Mouse (Mus musculus): ENCODE results near the gene Stk25.

The Stk25 gene

DNA sequence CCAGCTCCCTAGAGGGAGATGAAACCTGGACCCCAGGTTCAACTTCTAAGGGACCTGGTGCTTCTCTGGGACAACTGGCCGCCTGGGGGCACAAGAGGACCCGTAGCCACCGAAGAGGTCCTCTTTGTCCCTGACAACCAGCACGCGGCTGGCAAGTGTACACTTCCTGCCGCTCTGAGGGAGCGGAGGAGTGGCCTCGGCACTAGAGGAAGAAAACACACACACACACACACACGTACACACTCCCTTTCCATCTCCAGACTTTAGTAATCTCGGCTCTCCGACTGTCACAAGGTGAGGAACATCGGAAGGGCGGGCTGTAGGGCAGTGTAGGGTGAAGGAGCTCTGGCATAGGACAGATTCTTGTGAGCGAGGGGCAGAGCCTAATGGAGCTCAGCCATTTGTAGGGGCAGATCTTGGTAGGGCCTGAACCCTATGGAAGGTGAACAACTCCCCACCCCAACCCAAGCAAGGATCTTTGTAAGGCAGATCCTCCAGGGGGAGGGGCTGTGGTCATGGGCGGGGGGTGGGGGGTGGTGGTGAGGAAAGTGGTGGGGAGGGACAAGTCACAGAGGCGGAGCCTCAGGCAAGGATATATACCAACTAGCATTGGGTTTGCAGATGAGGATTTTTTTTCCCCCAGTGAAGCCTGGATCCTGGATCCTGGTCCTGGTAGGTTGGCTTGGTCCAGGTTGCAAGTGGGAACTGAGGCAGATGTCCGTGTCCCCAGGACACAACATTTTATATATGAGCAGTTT is 10.5 kb upstream of the Stk25 start:
- peak; percentile 57 for DNase-seq

DNA sequence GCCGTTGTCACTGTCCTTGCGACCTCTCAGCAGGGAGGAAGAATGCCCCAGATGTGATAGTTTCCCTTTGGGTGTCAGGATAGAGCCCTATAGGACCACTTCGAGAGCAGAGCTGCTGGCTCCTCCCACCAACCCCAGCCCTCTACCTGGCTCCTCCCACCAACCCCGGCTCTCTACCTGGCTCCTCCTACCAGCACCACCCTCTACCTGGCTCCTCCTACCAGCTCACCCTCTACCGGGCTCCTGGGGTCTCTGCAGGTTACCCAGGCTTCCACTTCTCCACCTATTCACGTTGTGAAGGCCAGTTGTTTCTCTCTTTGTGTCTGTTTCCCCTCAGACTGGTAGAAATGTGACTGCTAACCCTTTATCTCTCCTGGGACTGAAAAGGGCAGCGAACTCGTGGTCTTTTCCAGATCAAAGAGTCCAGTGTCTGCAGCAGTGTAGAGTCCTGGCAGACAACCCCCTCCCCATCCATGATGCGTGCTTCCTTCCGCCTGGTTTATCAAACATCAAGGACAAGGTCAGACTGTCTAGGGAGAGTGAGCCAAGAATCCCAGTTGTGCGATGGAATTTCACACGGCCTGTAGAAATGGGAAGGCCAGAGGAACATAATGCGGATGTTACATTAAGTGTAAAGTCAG is 9.4 kb upstream of the Stk25 start:
- DNase-seq, result no peak

DNA sequence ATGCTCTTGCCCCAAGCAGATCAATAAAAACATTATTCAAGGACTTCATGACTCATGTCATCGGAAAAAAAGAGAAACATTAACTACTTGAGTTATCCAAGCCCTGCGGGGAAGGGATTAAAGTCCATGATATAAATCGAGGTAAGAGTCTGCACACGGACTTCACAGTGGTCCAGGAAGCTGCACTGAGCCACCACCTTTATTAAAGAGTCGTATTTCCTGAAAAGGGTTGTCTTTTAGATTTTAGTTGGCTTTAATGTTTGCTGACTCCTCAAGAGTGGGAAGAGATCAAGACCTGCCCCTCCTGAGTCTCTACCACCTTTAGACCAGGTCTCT is 1.5 kb downstream of the Stk25 start:
- no peak for DNase-seq

DNA sequence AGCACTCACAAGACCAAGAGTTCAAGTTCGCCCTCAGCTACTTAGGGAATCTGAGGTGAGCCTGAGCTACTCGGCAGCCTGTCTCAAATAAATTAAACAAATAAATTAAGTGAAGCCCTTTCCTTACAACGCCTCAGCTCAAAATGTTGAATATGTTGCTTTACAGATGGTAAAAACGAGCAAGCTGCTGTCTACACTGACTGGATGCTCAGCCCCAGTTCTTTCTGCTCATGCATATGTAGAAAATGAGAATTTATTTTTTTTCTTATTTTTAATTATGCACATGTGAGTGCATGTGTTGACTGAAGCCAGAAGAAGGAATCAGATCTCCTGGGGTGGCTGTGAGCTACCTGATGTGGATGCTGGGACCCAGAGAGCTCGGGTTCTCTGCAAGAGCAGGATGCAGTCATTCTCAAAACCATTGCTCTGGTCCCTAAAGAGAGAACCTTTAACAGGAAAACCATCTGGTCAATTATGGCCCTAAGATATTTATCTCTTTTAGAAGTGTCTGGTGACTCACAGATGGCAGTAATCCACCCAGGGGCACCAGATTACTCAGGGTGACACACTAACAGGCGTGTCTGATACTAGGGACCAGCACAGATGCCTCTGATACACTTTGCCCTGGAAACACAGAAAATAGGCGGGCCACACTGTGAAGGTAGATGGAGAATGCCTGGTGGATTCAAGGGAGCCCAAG is 2.0 kb downstream of the Stk25 start:
- DNase-seq, result no peak

DNA sequence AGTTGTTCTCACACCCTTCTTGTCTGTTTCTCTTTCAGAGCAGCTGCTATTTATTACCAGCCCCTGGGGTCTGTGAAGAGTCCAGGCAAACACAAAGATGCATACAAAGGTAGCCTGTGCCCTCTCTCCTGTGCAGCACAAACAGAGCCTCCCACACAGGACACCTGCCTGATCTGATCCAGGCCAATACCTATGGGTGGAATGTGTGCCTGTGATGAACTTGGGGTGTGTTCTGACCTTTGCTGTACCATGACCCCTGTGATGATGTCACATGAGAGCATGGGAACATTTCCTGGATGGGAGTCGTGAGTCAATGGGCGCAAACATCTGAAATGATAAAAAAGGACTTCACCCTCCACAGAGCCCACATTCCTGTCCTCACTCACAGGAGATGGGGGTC is 3.7 kb downstream of the Stk25 start:
- DNase-seq, result no peak

DNA sequence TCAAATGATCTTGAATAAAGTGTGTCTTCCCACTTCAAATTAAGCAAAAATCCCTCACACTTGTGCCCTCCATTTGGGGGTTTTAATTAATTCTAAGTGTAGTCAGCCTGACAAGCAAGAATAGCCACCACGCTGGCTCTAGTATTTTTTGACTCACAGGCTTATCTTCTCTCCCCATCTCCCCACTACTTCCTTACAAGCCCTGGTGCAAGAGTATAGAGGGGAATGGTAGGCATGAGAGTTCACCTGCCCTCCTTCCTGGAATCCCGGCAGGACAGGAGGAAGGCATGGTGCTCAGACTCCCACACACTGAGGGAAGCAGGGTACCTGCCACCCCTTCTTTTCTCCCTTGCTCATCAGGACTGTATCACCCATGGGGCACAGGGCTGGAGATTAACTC is 4.2 kb downstream of the Stk25 start:
- no peak for DNase-seq

DNA sequence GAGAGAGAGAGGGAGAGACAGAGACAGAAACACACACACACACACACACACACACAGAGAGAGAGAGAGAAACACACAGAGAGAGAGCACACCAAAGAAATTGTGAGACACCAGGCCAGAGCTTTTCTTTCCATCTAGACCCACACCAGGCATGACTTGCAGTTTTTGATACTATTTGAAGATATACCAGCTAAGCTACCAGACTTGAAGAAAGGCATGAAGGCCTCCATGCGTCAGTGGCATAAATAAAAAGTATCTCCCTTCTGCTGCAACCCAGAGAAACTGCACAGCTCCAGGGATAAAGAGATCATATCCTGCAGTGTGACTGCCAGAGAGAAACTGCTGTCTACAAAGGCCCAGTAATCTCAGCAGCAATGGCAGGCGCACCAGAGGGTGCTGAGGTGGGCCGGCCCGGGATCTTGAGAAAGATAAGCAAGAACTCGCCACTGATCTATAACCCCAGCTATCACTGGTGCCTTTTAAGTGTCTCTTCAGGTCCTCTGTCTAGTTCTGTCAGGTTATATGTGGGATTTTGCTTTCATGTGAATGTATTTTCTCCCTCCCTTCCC is 8.8 kb downstream of the Stk25 start:
- DNase-seq, result no peak

DNA sequence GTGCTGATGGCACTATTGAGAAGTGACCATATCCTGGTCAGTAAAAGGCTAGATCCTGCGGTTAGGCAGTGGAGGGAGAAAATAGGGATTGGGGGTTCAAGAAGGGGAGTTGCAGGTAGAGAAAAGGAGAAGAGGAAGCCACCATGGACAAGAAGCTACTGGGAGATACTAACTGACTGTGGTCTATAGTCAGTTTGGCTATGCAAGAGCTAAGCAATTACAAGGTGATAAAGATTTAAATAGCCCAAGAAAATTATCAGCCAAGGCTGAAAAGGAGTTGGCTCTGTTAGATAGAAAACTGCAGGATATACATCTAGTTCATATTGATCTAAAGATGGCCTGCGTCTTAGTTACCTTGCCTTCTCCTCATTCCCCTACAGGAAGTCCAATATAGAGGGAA is 15.8 kb downstream of the Stk25 start:
- no peak for DNase-seq

DNA sequence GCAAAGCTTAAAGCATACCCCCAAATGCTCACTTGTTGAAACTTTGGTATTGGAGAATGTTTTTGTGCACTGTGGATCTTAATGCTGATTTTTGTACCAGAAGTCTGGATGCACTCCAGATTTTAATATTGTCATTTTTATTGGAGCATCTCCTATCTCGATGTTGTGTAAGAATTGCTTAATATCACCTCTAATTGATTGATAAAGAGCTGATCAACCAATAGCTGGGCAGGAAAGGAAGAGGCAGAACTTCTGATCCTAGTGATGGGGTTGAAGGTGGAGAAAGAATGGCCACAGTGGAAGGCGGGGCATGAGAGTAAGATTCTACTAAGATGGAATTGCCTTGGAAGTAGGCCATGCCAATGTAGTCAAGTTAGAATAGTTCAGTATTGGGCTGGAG is 16.5 kb downstream of the Stk25 start:
- no peak for DNase-seq

DNA sequence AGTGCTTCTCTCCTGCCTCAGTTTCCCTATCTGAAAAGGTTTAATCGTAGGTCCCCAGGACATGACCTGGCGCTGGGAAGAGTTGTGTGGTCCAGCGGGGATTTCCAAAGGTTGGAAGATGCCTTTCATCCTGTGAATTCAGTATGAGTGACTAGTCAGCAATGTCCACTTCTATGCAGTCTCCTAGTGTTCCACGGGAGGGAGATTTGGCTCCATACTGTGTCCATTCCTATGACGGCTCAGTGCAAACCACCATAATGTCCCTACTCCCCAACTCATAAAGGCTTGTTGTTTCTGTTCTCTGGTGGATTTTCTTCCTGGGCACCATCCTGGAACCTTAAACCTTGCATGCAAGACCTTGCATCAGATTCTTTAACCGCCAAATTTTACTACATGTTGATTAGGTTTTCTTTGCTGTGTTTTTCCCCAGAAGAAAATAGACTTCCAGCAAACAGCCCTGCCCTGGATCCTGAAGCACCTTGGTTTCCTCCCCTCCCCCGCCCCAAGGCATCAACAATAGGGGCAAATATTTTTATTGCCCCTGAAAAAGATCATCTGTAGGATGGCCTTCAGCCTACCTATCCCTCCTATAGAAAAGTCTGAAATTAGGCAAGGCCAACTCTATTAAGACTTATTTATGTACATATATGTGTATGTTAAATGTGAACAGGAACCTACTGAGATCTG is 22.1 kb downstream of the Stk25 start:
- no peak for DNase-seq

DNA sequence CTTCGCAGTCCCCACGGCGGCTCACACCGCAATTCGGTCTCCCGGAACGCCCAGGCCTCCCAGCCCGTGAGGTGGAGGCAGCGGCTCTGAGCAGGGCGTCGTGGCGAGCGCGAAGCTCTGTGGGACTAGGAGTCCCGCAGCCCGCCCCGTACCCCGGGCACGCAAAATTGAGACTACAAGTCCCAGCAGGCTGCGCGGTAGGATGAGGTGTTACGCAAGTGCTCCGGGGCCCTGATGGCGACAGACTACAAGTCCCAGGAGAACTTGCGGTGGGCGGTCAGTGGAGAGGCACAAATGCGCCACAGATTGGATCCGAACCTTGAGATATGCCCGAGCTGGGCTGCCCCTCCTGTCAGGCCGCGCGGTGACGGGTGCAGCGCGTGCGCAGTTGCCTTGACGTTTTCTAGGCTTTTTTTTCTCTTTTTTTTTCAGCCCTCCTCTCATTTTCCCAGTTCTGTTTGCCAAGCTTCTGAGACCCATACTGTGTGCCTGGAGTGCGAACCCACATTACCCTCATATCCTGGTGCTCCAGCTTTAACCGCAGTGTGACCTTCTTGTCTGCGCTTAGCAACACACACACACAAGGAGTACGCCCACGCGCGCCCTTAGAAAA is 22.8 kb downstream of the Stk25 start:
- DNase-seq, result peak; percentile 100

DNA sequence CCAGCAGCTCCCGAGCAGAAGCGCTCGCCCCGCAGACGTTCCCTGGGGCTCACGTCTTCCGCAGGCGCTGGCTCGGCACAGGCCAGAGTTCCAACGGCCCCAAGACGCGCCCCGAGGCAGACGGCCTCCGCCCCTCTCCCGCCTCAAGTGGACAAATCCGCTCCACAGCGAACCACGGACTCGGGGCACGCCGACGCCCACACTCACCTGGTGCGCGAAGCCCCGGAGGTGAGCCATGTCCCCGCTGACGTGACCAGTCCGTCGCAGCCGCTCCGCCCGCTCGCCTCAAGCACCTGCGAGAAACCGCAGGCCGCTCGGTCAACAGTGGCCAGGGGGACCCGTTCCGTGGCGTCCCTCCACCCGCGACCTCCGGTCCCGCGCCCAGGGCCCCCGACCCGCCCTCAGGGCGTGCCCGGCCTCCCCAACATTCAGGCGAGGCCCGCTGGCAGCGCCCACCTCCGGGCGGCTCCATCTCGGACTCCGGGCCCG is 23.3 kb downstream of the Stk25 start:
- no peak for DNase-seq

DNA sequence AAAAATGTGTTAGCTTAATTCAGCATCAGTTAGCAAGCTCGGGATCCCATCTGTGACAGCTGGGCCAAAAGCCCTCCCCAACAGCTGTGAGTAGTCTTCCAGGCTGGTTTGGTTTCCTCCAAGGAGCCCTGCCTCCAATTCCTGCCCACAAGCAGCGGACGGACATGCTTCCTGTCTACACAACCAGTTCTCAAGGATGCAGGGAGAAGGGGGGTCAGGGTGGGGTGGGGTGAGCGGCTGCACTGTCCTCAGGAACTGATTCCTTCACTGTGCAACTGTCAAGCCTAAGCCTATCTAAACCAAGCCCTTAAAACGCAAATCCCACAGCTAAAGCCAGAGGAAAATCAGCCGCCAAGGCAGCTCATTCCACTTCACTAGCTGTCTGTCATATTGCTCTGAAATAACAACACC is 24.0 kb downstream of the Stk25 start:
- peak; percentile 53 for DNase-seq

DNA sequence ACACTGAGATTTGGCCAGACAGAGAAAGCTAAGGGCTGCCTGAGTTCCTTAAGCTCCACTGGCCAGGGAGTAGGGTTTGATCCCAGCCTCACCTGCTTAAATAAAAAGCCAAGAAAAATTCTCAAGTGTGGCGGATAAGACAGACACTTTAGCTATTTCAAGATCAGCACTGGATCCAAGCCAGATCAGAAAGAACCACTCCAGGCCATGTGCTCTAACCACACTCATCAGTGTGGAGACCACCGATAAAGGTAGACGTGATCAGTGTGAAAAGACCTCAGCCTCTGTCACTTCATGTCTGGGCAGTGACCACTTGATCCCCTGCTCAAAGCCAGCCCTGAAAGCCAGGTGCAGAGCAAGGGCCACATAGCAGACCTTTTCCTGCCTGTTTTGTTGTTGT is 25.7 kb downstream of the Stk25 start:
- DNase-seq, result no peak

DNA sequence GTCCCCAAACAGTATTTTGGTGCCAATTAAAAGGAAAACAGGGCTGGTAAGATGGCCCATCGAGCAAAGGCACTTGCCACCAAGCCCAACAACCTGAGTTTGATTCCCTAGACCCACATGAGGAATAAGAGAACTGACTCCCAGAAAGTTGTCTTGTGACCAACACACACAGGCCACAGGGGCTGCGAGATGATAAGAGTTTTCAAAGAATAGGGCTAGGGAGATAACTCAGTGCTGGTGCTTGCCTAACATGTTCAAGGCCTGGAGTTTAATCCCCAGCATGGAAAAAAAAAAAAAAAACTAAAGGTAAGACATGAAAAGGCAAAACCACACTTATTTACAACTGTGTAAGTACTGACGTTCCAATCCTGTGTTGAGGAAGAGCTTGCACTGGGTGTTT is 27.7 kb downstream of the Stk25 start:
- DNase-seq, result no peak

DNA sequence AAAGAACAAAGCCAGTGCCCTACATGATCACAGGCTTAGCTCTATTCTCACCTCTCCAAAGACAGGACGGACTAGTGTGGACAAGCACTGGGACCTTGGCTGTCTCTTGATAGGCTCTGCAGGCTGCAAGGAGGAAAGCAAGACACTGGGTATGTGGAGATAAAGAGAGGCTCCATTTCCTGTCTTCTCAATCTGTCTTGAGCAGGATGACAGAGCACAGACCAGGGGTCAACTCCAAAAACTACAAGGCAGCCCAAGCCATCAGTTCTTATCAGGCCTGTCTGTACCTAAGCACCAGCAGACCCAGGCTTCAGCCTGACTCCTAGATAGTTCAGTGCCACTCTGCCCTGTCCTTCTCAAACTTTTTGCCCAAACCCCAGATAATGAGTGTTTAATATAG is 34.0 kb downstream of the Stk25 start:
- no peak for DNase-seq

DNA sequence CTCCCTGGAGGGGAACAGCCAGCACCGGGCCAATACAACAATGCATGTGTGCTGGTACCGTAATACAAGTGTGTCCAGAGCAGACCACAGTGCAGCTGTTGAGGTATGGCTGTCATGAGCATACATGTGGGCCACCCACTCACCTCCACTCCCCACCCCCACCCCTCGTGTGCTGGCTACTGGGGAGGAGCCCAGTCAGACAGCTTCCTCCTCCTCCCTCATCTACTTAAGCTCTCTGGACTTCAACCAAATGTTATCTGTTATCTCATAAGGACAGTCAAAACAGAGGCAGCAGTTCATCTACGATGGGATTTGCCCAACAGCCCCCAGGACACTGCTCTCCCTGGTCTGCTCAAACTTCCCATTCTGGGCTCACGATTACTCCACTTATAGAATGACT is 39.5 kb downstream of the Stk25 start:
- DNase-seq, result no peak

DNA sequence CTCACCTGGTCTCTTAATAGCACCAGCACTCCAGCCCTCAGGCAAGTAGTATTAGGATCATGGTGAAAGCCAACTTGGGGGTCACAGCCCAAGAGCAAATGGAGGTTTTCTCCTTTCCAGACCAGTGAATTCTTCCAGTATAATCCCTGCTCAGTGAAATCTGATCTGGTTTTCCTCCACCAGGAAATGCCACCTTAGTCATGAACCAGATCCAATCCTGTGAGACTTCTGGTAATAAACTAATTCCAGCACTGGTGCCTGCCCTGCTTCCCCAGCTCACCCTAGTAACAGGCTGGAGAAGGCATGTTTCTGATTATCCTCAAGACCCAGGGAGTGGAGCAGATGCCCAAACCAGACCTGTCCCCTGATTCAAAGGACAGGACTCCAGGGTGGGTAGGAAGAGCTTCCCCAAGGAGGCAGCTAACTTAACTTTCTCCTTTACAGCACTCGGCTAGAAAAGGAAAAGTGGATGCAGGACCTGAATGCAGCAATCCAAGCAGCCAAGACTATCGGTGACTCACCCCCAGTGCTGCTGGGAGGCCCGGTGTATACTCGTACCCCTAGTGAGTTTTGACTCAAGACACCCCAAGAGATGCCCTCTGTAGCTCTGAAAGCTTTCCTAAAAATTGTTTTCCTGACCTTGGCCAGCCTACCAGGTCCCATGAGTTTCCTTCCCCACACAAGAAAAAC is 40.3 kb downstream of the Stk25 start:
- no peak for DNase-seq

DNA sequence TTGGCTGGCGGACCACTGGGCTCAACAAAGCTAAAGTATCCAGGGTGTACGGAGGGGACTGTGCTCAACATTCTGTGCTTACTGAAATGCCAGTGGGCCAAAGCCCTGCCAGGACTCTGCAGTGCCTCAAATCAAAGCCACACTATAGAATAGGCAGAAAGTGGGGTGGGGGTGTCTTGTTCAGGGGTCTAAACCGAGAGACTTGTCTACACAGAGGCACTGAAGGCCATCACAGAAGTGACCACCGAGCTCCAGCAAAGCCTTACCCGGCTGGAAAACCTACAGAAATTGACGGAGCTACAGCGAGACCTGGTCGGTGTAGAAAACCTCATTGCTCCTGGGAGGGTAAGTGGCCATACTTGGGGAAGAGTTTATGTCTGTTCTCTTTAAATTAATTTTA is 48.7 kb downstream of the Stk25 start:
- no peak for DNase-seq

DNA sequence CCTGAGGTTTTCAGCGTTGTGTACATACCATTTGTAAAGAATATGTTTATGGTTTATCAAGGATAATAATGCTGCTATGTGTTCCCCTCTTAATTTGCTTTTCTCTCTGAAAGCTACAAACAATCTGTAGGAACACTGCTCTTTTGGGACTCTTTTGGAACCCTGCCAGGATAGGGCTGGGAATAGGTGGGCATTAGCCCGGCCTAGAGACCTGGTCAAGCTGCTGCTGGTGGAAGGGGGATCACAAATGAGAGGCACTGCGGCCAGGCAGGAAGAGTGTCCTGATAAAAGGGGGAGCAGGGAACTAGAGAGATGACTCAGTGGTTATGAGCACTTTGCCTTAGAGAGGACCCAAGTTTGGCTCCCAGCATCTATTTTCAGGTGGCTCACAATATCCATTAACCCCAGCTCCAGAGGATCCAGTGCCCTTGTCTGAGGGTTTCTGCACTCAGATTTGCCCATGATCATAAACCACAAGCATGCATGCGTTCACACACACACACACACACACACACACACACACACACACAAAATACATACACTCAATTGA is 49.7 kb downstream of the Stk25 start:
- no peak for DNase-seq

DNA sequence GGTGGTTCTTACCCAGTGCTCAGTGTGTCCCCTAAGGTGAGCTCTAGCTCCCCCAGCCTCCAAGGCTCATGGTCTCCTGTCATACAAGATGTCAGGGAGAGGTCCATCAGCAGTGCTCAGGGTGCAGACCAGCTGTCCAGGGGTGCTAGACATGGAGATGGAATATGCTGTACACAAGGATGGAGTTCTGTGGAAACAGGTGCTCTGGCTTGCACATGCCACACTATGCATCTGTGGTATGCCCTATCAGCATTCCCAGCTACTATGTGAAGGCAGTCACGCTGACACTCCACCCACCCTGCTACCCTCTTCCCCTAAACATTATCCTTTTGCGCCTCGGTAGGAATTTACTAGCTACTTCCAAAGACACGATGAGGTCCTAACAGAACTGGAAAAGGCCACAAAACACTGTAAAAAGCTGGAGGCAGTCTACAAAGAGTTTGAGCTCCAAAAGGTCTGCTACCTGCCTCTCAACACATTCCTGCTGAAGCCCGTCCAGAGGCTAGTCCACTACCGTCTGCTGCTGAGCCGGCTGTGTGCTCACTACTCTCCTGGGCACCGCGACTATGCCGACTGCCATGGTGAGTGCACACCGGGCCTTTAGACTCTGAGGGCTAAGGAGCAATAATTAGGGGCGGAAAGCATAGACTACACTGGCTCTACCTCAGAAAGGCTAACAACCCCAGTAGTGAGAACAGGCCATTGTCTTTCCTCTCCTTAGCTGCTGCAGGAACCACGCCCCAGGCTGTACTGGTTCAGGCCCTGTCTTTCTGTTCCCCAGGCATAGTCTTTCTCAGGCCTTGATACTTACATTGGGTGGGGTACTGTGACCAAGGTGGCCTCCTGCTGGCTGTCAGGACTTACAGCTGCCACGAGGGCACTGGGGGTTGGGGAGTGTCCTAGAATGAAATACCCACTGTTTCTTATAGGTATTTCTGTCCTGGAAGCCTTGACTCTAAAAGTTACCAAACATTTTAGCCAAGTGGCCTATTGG is 51.1 kb downstream of the Stk25 start:
- no peak for DNase-seq
